Comparison of ENCODE assay signal across 8 mouse cellular contexts in genomic region chr1:132371298-132372081, GRCm38 (mm10). TPM values are rescaled to one million over a fixed set of nuclear protein-coding genes. Genes with fewer than 3 reads are reported as not detected.
DNase-seq lines count a peak whose midpoint lies in the region; ATAC-seq lines count a peak whose summit lies in the region.

No protein-coding gene starts in this region.

- no peak overlapping the region for H3K4me2 ChIP-seq in heart, embryonic 11.5 days
- no peak overlapping the region for H3K4me2 ChIP-seq in hindbrain, embryonic 13.5 days

- no peaks in the 10 kb centered on the region for H3K27me3 ChIP-seq in heart, embryonic 11.5 days (ENCODE audit: control insufficient read depth, insufficient read depth, low read length)
- H3K27me3 ChIP-seq in hindbrain, embryonic 13.5 days = no peaks in the 10 kb centered on the region
- no peaks in the 10 kb centered on the region for H3K27me3 ChIP-seq in midbrain, embryonic 10.5 days (ENCODE audit: low read depth, poor library complexity, severe bottlenecking)

- DNase-seq in heart, postnatal 14 days = no peak
- peak; percentile 57 for DNase-seq in ZHBTc4 (ENCODE audit: low read depth, low spot score)
- DNase-seq in midbrain, embryonic 10.5 days (ENCODE audit: low spot score) = no peak
- no peak for DNase-seq in retina, embryonic 14.5 days (ENCODE audit: low spot score)
- no peak for DNase-seq in layer of hippocampus, postnatal 25 days (ENCODE audit: extremely low spot score in 1 of 2, low spot score in 1 of 2)
- DNase-seq in left cerebral cortex, adult 9 months (ENCODE audit: low spot score in 2 of 2) = no peak

- no peaks in the 10 kb centered on the region for H3K9me3 ChIP-seq in heart, embryonic 11.5 days (replicated peaks; ENCODE audit: control insufficient read depth, low read length)
- H3K9me3 ChIP-seq in hindbrain, embryonic 13.5 days = no peaks in the 10 kb centered on the region
- no peaks in the 10 kb centered on the region for H3K9me3 ChIP-seq in midbrain, embryonic 10.5 days (replicated peaks)

- H3K4me3 ChIP-seq in heart, embryonic 11.5 days (ENCODE audit: low read depth, low read length) = no peak overlapping the region
- H3K4me3 ChIP-seq in hindbrain, embryonic 13.5 days = no peak overlapping the region
- H3K4me3 ChIP-seq in midbrain, embryonic 10.5 days = no peak overlapping the region

- no peak for ATAC-seq in heart, embryonic 11.5 days (replicated peaks; ENCODE audit: insufficient number of reproducible peaks, low FRiP score, low TSS enrichment)
- no peak for ATAC-seq in hindbrain, embryonic 13.5 days (ENCODE audit: low FRiP score)

- peaks cover 56% of the 10 kb centered on the region for H3K4me1 ChIP-seq in heart, embryonic 11.5 days (ENCODE audit: control insufficient read depth, insufficient read depth, low read length)
- peaks cover 76% of the 10 kb centered on the region for H3K4me1 ChIP-seq in hindbrain, embryonic 13.5 days (replicated peaks)
- peaks cover 69% of the 10 kb centered on the region for H3K4me1 ChIP-seq in midbrain, embryonic 10.5 days

- intact Hi-C loops in heart, postnatal 14 days (cut with DNase I) = no loop called here

- H3K27ac ChIP-seq in heart, embryonic 11.5 days (ENCODE audit: low read depth, low read length) = peak overlapping the region; percentile 59
- H3K27ac ChIP-seq in hindbrain, embryonic 13.5 days = peak overlapping the region; percentile 77
- peak overlapping the region; percentile 69 for H3K27ac ChIP-seq in midbrain, embryonic 10.5 days (replicated peaks)

- peak overlapping the region; percentile 56; the same call in 1 of the 2 replicates for H3K9ac ChIP-seq in heart, embryonic 11.5 days (ENCODE audit: low read depth, low read length)
- H3K9ac ChIP-seq in hindbrain, embryonic 13.5 days = peak overlapping the region; percentile 31; the same call in 1 of the 2 replicates

- 66% methylated on average over 8 of the region's 8 CpGs for WGBS in heart, embryonic 11.5 days (ENCODE audit: insufficient replicate concordance)
- WGBS in hindbrain, embryonic 13.5 days = 36% methylated on average over 8 of the region's 8 CpGs
- WGBS in midbrain, embryonic 10.5 days = 64% methylated on average over 8 of the region's 8 CpGs

- no peaks in the 10 kb centered on the region for H3K36me3 ChIP-seq in heart, embryonic 11.5 days (ENCODE audit: control insufficient read depth, insufficient read depth, low read length)
- peaks cover 9% of the 10 kb centered on the region; the same call in 1 of the 2 replicates for H3K36me3 ChIP-seq in hindbrain, embryonic 13.5 days
- peaks cover 88% of the 10 kb centered on the region for H3K36me3 ChIP-seq in midbrain, embryonic 10.5 days

RNA-seq across cellular contexts. Expression of gene Tmcc2, which starts 19.6 kb away (rescaled TPM):
- 10.4 and 14.6 TPM in 2 replicates for polyA plus RNA-seq in heart, embryonic 11.5 days (2014; fragmentation: Nextera tagmentation; extraction: Ambion mirVana)
- total RNA-seq in heart, postnatal 14 days (2021) = 10 to 100 TPM; 14.8 to 15.4 TPM
- polyA plus RNA-seq in hindbrain, embryonic 13.5 days (2015; fragmentation: Nextera tagmentation; extraction: Ambion mirVana) = 24.6 and 25.7 TPM in 2 replicates
- polyA plus RNA-seq in midbrain, embryonic 10.5 days (2016; fragmentation: Nextera tagmentation; extraction: Ambion mirVana) = 9.6 and 13.3 TPM in 2 replicates
- 100 to 1,000 TPM; 232 to 246 TPM for total RNA-seq in layer of hippocampus, postnatal 25 days (2021)

RNA-seq across cellular contexts. Expression of gene Dstyk, which starts 45.9 kb away (rescaled TPM):
- 11.6 and 11.9 TPM in 2 replicates for polyA plus RNA-seq in heart, embryonic 11.5 days (2014; fragmentation: Nextera tagmentation; extraction: Ambion mirVana)
- total RNA-seq in heart, postnatal 14 days (2021) = 10 to 100 TPM; 17.7 to 19.0 TPM
- polyA plus RNA-seq in hindbrain, embryonic 13.5 days (2015; fragmentation: Nextera tagmentation; extraction: Ambion mirVana) = 10.0 and 10.3 TPM in 2 replicates
- polyA plus RNA-seq in midbrain, embryonic 10.5 days (2016; fragmentation: Nextera tagmentation; extraction: Ambion mirVana) = 11.8 and 13.9 TPM in 2 replicates
- 10 to 100 TPM; 47.4 to 49.5 TPM for total RNA-seq in layer of hippocampus, postnatal 25 days (2021)

RNA-seq across cellular contexts. Expression of gene Nuak2, which starts 55.6 kb away (rescaled TPM):
- polyA plus RNA-seq in heart, embryonic 11.5 days (2014; fragmentation: Nextera tagmentation; extraction: Ambion mirVana) = 2.6 and 3.6 TPM in 2 replicates
- total RNA-seq in heart, postnatal 14 days (2021) = 1 to 10 TPM; 3.6 to 5.4 TPM
- 17.6 and 22.5 TPM in 2 replicates for polyA plus RNA-seq in hindbrain, embryonic 13.5 days (2015; fragmentation: Nextera tagmentation; extraction: Ambion mirVana)
- polyA plus RNA-seq in midbrain, embryonic 10.5 days (2016; fragmentation: Nextera tagmentation; extraction: Ambion mirVana) = 87.1 and 101 TPM in 2 replicates
- total RNA-seq in layer of hippocampus, postnatal 25 days (2021) = under 1 TPM; 0.64 to 0.92 TPM
